Mouse (Mus musculus): ENCODE data around the gene Trmt5. TPM values are rescaled to one million over a fixed set of nuclear protein-coding genes. Genes with fewer than 3 reads are reported as not detected.

The Trmt5 gene
- polyA plus RNA-seq (2015; fragmentation: Nextera tagmentation; extraction: Ambion mirVana), result 16.5 and 16.6 TPM in 2 replicates

GRCm38 (mm10) chr12:73286287-73287092 lies at the start of gene Trmt5, which contains the start of gene Slc38a6:
TSS of gene Trmt5 (minus strand) at chr12:73286710.
TSS of gene Slc38a6 (plus strand) at chr12:73286779.
- H3K4me3 ChIP-seq (replicated peaks), result peak within 1 kb of the TSS; percentile 70
- H3K9ac ChIP-seq, result peak within 1 kb of the TSS; percentile 72
- H3K27ac ChIP-seq, result peak within 1 kb of the TSS; percentile 54
- H3K36me3 ChIP-seq, result no peaks in the 10 kb centered on the region
- H3K4me1 ChIP-seq (replicated peaks), result 0 out of 2 replicates have a peak, but pooled peaks cover 11% of the 10 kb centered on the region
- peak within 1 kb of the TSS; percentile 67 for H3K4me2 ChIP-seq (replicated peaks)
- no peaks in the 10 kb centered on the region for H3K9me3 ChIP-seq
- H3K27me3 ChIP-seq (replicated peaks), result no peaks in the 10 kb centered on the region
- ATAC-seq, result peak; percentile 98
- under 1% methylated on average over 53 of the region's 53 CpGs for WGBS

DNA sequence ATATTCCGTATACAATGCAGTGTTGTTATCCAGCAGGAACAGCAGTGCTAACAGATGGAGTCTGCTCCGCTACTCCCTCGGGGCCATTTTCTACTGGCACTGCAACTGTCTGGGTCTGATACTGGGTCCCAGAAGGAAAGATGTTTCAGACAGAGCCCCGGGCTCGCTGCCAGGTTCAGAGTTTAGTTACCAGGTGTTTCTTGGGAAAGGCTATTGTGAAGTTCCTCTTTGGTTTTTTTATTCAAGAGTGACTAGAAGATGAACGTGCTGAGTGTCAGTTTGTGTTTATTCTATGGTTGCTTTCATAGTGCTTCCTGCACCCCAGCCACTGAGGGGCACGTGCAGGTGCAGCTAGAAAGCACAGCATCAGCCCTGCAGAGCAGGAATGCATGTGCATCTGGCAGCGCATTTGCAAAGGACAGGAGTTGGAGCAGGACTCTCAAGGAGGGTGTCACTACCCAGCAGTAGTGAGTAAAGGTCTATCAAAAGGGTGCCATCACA lies 47.6 kb upstream of the Trmt5 start:
- ATAC-seq, result no peak
- H3K9ac ChIP-seq, result no peak overlapping the region
- H3K4me1 ChIP-seq (replicated peaks), result no peaks in the 10 kb centered on the region
- H3K9me3 ChIP-seq, result no peaks in the 10 kb centered on the region
- no peak overlapping the region for H3K27ac ChIP-seq
- no peaks in the 10 kb centered on the region for H3K36me3 ChIP-seq
- WGBS, result 58% methylated on average over 8 of the region's 8 CpGs
- H3K4me2 ChIP-seq (replicated peaks), result no peak overlapping the region
- no peaks in the 10 kb centered on the region for H3K27me3 ChIP-seq (replicated peaks)
- H3K4me3 ChIP-seq (replicated peaks), result no peak overlapping the region

- no peaks in the 10 kb centered on the region for H3K9me3 ChIP-seq
- H3K27ac ChIP-seq, result no peak overlapping the region
- H3K4me3 ChIP-seq (replicated peaks), result no peak overlapping the region
- no peak for ATAC-seq
- no peaks in the 10 kb centered on the region for H3K4me1 ChIP-seq (replicated peaks)
- no peak overlapping the region for H3K4me2 ChIP-seq (replicated peaks)
- H3K9ac ChIP-seq, result no peak overlapping the region
- no peaks in the 10 kb centered on the region for H3K27me3 ChIP-seq (replicated peaks)
- 88% methylated on average over 4 of the region's 4 CpGs for whole genome bisulfite sequencing
- no peaks in the 10 kb centered on the region for H3K36me3 ChIP-seq
Observed at GRCm38 (mm10) chr12:73332701-73333100, 46.2 kb upstream of the Trmt5 start.

DNA sequence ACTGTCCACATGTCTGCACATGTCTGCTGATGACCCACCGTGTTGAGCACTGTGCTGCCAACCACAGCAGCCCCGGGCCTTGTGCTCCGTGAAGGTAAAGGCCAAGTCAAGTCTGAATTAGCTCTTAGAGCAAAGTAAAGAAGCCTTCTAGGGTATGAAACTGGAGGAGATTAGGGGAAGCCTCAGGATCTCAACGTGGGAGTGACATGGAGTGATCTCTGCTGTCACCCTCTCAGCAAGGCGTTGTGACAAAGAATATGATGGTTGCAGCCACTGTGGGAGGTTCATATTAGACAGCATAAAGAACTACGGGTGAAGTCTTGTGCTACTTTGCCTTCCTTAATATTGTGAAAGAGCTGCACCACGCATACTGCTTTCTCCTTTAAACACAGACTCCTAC lies 43.7 kb upstream of the Trmt5 start:
- WGBS, result 82% methylated on average over 7 of the region's 7 CpGs

DNA sequence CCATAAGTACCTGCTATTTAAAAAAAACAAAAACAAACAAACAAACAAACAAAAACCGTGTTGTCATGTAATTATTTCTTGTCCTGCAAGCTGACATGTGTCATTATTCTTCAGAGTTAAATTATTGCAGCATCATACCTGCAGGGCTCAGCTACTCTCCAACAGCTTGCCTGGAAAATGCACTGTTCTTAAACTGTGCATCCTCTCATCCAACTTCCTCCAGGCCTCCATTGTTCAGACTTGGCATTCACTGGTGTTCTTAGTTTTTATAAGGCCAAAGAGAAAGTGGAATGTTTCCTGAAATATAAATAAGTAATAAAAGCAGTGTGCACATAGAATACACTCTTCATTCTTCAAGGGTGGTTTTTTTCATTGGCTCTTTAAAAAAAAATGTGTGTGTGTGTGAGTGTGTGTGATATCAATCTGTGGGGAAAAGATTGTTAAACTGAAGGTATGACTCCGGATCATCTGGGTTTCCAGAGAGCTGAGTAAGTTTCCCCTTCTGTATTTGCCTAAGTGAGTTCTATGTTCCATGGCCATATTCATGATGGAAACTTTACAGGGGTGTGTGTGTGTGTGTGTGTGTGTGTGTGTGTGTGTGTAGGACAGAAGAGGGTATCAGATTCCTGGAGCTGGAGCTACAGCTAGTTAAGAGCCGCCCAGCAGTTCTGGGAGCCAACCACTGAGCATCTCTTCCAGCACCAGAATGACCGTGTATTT lies 42.1 kb upstream of the Trmt5 start:
- H3K27me3 ChIP-seq (replicated peaks), result no peaks in the 10 kb centered on the region
- WGBS, result 77% methylated on average over 4 of the region's 4 CpGs

More for the DNA sequence above, 43.7 kb upstream of the Trmt5 start:
- H3K4me1 ChIP-seq (replicated peaks), result no peaks in the 10 kb centered on the region
- no peak overlapping the region for H3K9ac ChIP-seq
- H3K9me3 ChIP-seq, result no peaks in the 10 kb centered on the region
- no peaks in the 10 kb centered on the region for H3K27me3 ChIP-seq (replicated peaks)
- no peaks in the 10 kb centered on the region for H3K36me3 ChIP-seq
- ATAC-seq, result no peak
- H3K4me2 ChIP-seq (replicated peaks), result no peak overlapping the region
- no peak overlapping the region for H3K27ac ChIP-seq
- no peak overlapping the region for H3K4me3 ChIP-seq (replicated peaks)

GRCm38 (mm10) chr12:73327381-73327780 lies 40.9 kb upstream of the Trmt5 start:
- Histone ChIP-seq H3K27me3 (replicated peaks) (no peaks in the 10 kb centered on the region), H3K9me3 (no peaks in the 10 kb centered on the region), H3K9ac (no peak overlapping the region), H3K4me1 (replicated peaks) (no peaks in the 10 kb centered on the region), H3K27ac (no peak overlapping the region), H3K4me2 (replicated peaks) (no peak overlapping the region), H3K4me3 (replicated peaks) (no peak overlapping the region), H3K36me3 (no peaks in the 10 kb centered on the region; the same call in 1 of the 2 replicates)
- 65% methylated on average over 3 of the region's 3 CpGs for WGBS
- no peak for ATAC-seq

More for the DNA sequence above, 42.1 kb upstream of the Trmt5 start:
- no peak overlapping the region for H3K4me2 ChIP-seq (replicated peaks)
- no peaks in the 10 kb centered on the region for H3K9me3 ChIP-seq
- ATAC-seq, result no peak
- H3K4me3 ChIP-seq (replicated peaks), result no peak overlapping the region
- H3K36me3 ChIP-seq, result no peaks in the 10 kb centered on the region; the same call in 1 of the 2 replicates
- H3K9ac ChIP-seq, result no peak overlapping the region
- H3K4me1 ChIP-seq (replicated peaks), result no peaks in the 10 kb centered on the region
- no peak overlapping the region for H3K27ac ChIP-seq

GRCm38 (mm10) chr12:73325617-73326016 lies 39.1 kb upstream of the Trmt5 start:
- no peaks in the 10 kb centered on the region; the same call in 1 of the 2 replicates for H3K36me3 ChIP-seq
- H3K4me2 ChIP-seq (replicated peaks), result no peak overlapping the region
- no peak overlapping the region for H3K9ac ChIP-seq
- H3K27me3 ChIP-seq (replicated peaks), result no peaks in the 10 kb centered on the region
- H3K4me3 ChIP-seq (replicated peaks), result no peak overlapping the region
- WGBS, result 30% methylated on average over 4 of the region's 4 CpGs
- no peak for ATAC-seq
- no peaks in the 10 kb centered on the region for H3K9me3 ChIP-seq
- H3K27ac ChIP-seq, result no peak overlapping the region
- H3K4me1 ChIP-seq (replicated peaks), result no peaks in the 10 kb centered on the region

DNA sequence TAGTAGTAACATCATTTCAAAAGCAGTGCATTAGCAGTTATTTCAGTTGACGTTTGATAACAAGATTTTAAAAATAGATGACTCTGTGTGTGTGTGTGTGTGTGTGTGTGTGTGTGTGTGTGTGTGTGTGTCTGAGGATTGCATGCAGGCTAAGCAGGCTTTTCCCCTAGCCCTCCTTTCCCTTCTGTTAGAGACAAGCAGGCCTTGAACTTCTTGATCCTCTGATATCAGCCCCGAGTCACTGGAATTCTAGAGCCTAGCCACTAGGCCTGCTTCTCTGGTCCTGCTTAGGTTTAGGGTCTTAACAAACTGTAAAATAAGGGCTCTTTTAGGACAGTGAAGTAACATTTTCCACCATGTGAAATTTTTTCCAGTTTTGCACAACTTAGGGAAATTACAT lies 38.7 kb upstream of the Trmt5 start:
- Histone ChIP-seq H3K27me3 (replicated peaks) (no peaks in the 10 kb centered on the region), H3K9me3 (no peaks in the 10 kb centered on the region), H3K4me3 (replicated peaks) (no peak overlapping the region), H3K36me3 (no peaks in the 10 kb centered on the region; the same call in 1 of the 2 replicates), H3K9ac (no peak overlapping the region), H3K4me1 (replicated peaks) (no peaks in the 10 kb centered on the region), H3K27ac (no peak overlapping the region), H3K4me2 (replicated peaks) (no peak overlapping the region)
- 49% methylated on average over 2 of the region's 2 CpGs for WGBS
- no peak for ATAC-seq

GRCm38 (mm10) chr12:73324742-73325141 lies 38.2 kb upstream of the Trmt5 start:
- H3K4me1 ChIP-seq (replicated peaks), result no peaks in the 10 kb centered on the region
- no peaks in the 10 kb centered on the region for H3K27me3 ChIP-seq (replicated peaks)
- H3K9ac ChIP-seq, result no peak overlapping the region
- H3K4me2 ChIP-seq (replicated peaks), result no peak overlapping the region
- H3K27ac ChIP-seq, result no peak overlapping the region
- no peak for ATAC-seq
- no peak overlapping the region for H3K4me3 ChIP-seq (replicated peaks)
- no peaks in the 10 kb centered on the region; the same call in 1 of the 2 replicates for H3K36me3 ChIP-seq
- no peaks in the 10 kb centered on the region for H3K9me3 ChIP-seq
- WGBS, result 70% methylated on average over 1 of the region's 1 CpGs

DNA sequence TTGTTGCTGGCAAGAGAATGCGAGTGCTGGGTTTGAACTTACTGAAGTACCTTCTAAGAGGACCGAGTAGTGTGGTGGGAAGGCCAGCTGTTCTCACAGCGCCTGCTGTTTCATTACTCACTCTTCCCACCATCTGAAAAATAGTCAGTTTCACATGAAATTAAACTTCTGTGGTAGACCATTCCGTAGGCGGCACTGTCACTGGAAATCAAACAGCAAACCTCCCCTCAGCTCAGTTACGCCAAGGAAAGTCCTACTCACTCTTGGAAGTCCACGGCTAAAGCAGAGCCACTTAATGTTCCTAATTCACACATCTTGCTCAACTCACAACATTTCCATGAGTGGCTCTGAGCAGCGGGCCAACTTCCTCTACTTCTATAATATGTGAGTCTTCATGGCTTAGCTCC lies 37.7 kb upstream of the Trmt5 start:
- no peak for ATAC-seq

GRCm38 (mm10) chr12:73317706-73318686 lies 31.5 kb upstream of the Trmt5 start:
- Histone ChIP-seq H3K27me3 (replicated peaks) (no peaks in the 10 kb centered on the region), H3K9me3 (no peaks in the 10 kb centered on the region), H3K27ac (no peak overlapping the region), H3K9ac (no peak overlapping the region), H3K4me2 (replicated peaks) (no peak overlapping the region), H3K36me3 (no peaks in the 10 kb centered on the region), H3K4me3 (replicated peaks) (no peak overlapping the region), H3K4me1 (replicated peaks) (no peaks in the 10 kb centered on the region)
- 89% methylated on average over 7 of the region's 7 CpGs for WGBS
- ATAC-seq, result no peak

More for the DNA sequence above, 37.7 kb upstream of the Trmt5 start:
- no peaks in the 10 kb centered on the region for H3K9me3 ChIP-seq
- H3K4me3 ChIP-seq (replicated peaks), result no peak overlapping the region
- H3K27ac ChIP-seq, result no peak overlapping the region
- H3K4me1 ChIP-seq (replicated peaks), result no peaks in the 10 kb centered on the region
- H3K4me2 ChIP-seq (replicated peaks), result no peak overlapping the region
- H3K9ac ChIP-seq, result no peak overlapping the region
- H3K36me3 ChIP-seq, result no peaks in the 10 kb centered on the region; the same call in 1 of the 2 replicates
- no peaks in the 10 kb centered on the region for H3K27me3 ChIP-seq (replicated peaks)
- 88% methylated on average over 8 of the region's 8 CpGs for WGBS
